Mouse (Mus musculus) embryonic facial prominence, embryonic 15.5 days (tissue): ENCODE results near the gene Rnase10. TPM values are rescaled to one million over a fixed set of nuclear protein-coding genes. Genes with fewer than 3 reads are reported as not detected.
"Not testable (repeated sequence)": the region's sequence is repeated elsewhere in the genome, so short reads cannot be mapped to it uniquely, and the experiment has no call there.

ENCODE experiments used
- ATAC-seq: fragments of 200-750 bp; cut with Nextera tagmentation; 2 replicates; pipeline ENCODE4 v1.8.0; 2017; ENCODE audit warnings: low read depth, moderate TSS enrichment; ENCODE audit not compliant: insufficient number of reproducible peaks, low FRiP score, low TSS enrichment
- H3K27ac ChIP-seq: fragments of 300-500 bp; sonication (generic); replicated peaks from 2 replicates; pipeline ENCODE4 v1.5.1; 2015; ENCODE audit warnings: mild to moderate bottlenecking, inconsistent platforms
- H3K27me3 ChIP-seq: fragments of 300-500 bp; sonication (generic); 2 replicates; pipeline ENCODE4 v1.6.1; 2015; ENCODE audit warnings: inconsistent platforms
- H3K36me3 ChIP-seq: fragments of 300-500 bp; sonication (generic); 2 replicates; pipeline ENCODE4 v1.6.1; 2015; ENCODE audit warnings: mild to moderate bottlenecking, inconsistent platforms
- H3K4me1 ChIP-seq: fragments of 300-500 bp; sonication (generic); 2 replicates; pipeline ENCODE4 v1.6.1; 2015; ENCODE audit warnings: inconsistent platforms
- H3K4me2 ChIP-seq: fragments of 300-500 bp; sonication (generic); replicated peaks from 2 replicates; pipeline ENCODE4 v1.6.1; 2015; ENCODE audit warnings: mild to moderate bottlenecking, inconsistent platforms
- H3K4me3 ChIP-seq: fragments of 300-500 bp; sonication (generic); replicated peaks from 2 replicates; pipeline ENCODE4 v1.5.1; 2015; ENCODE audit warnings: mild to moderate bottlenecking, inconsistent platforms
- H3K9ac ChIP-seq: fragments of 300-500 bp; sonication (generic); 2 replicates; pipeline ENCODE4 v1.6.1; 2015; ENCODE audit warnings: inconsistent platforms
- H3K9me3 ChIP-seq: fragments of 300-500 bp; sonication (generic); replicated peaks from 2 replicates; pipeline ENCODE4 v1.6.1; 2016; ENCODE audit warnings: inconsistent platforms
- WGBS: fragments of 180-500 bp; shearing (Covaris S2); methylation state at CpG from one replicate; pipeline ENCODE4 v1.1.7; 2015; 5-methylcytosine and 5-hydroxymethylcytosine counted together
- polyA plus RNA-seq: library from polyadenylated mRNA; unstranded; fragments of >200 nt; fragmentation: Nextera tagmentation; extraction: Ambion mirVana; gene quantifications from 2 replicates; pipeline ENCODE4 v1.2.1, GENCODE M21; 2015

Rnase10 gene
- polyA plus RNA-seq, 1 experiment from 2014 or later: 0.52 TPM

- H3K36me3 ChIP-seq, H3K4me1 ChIP-seq, ATAC-seq, H3K9ac ChIP-seq, H3K27me3 ChIP-seq, H3K4me2 ChIP-seq, H3K27ac ChIP-seq, H3K4me3 ChIP-seq, H3K9me3 ChIP-seq: not testable (repeated sequence)
- 93% methylated on average over 6 of the region's 6 CpGs for WGBS
Observed at GRCm38 (mm10) chr14:50978451-50978850, 29.1 kb upstream of the Rnase10 start.

GRCm38 (mm10) chr14:50979631-50980030 lies 27.9 kb upstream of the Rnase10 start:
- Histone ChIP-seq H3K4me3 (no peak overlapping the region), H3K27me3 (no peaks in the 10 kb centered on the region), H3K27ac (no peak overlapping the region), H3K4me1 (peaks cover 6% of the 10 kb centered on the region; the same call in 1 of the 2 replicates), H3K9ac (no peak overlapping the region), H3K4me2 (no peak overlapping the region), H3K9me3 (no peaks in the 10 kb centered on the region), H3K36me3 (no peaks in the 10 kb centered on the region)
- ATAC-seq: no peak

- Histone ChIP-seq H3K27ac (no peak overlapping the region), H3K36me3 (no peaks in the 10 kb centered on the region), H3K4me1 (peaks cover 6% of the 10 kb centered on the region; the same call in 1 of the 2 replicates), H3K4me2 (no peak overlapping the region), H3K9me3 (no peaks in the 10 kb centered on the region), H3K27me3 (no peaks in the 10 kb centered on the region), H3K4me3 (no peak overlapping the region), H3K9ac (no peak overlapping the region)
- no peak for ATAC-seq
- WGBS: 22% methylated on average over 2 of the region's 2 CpGs
Observed at GRCm38 (mm10) chr14:50981207-50981606, 26.3 kb upstream of the Rnase10 start.

- Histone ChIP-seq H3K4me1 (0 out of 2 replicates have a peak, but pooled peaks cover under 1% of the 10 kb centered on the region), H3K27ac (no peak overlapping the region), H3K27me3 (no peaks in the 10 kb centered on the region), H3K4me2 (no peak overlapping the region), H3K9ac (no peak overlapping the region), H3K36me3 (no peaks in the 10 kb centered on the region), H3K4me3 (no peak overlapping the region), H3K9me3 (no peaks in the 10 kb centered on the region)
- WGBS: 72% methylated on average over 5 of the region's 5 CpGs
- no peak for ATAC-seq
Observed at GRCm38 (mm10) chr14:50981837-50982236, 25.7 kb upstream of the Rnase10 start.

- no peaks in the 10 kb centered on the region for H3K4me1 ChIP-seq
- no peak overlapping the region for H3K9ac ChIP-seq
- no peak overlapping the region for H3K4me2 ChIP-seq
- H3K4me3 ChIP-seq: no peak overlapping the region
- no peaks in the 10 kb centered on the region for H3K9me3 ChIP-seq
- no peaks in the 10 kb centered on the region for H3K27me3 ChIP-seq
- WGBS: 83% methylated on average over 2 of the region's 2 CpGs
- ATAC-seq: no peak
- H3K36me3 ChIP-seq: no peaks in the 10 kb centered on the region
- H3K27ac ChIP-seq: no peak overlapping the region
Observed at GRCm38 (mm10) chr14:50987668-50988067, 19.9 kb upstream of the Rnase10 start.

- H3K4me2 ChIP-seq: no peak overlapping the region
- no peak overlapping the region for H3K4me3 ChIP-seq
- H3K9ac ChIP-seq: no peak overlapping the region
- WGBS: 87% methylated on average over 3 of the region's 3 CpGs
- H3K36me3 ChIP-seq: no peaks in the 10 kb centered on the region
- H3K4me1 ChIP-seq: no peaks in the 10 kb centered on the region
- no peak for ATAC-seq
- H3K27ac ChIP-seq: no peak overlapping the region
- no peaks in the 10 kb centered on the region for H3K9me3 ChIP-seq
- H3K27me3 ChIP-seq: no peaks in the 10 kb centered on the region
Observed at GRCm38 (mm10) chr14:50991037-50991436, 16.5 kb upstream of the Rnase10 start.

GRCm38 (mm10) chr14:50997088-50997487 lies 10.5 kb upstream of the Rnase10 start:
- Histone ChIP-seq H3K4me1 (no peaks in the 10 kb centered on the region), H3K36me3 (no peaks in the 10 kb centered on the region), H3K4me3 (no peak overlapping the region), H3K9ac (no peak overlapping the region), H3K27me3 (no peaks in the 10 kb centered on the region), H3K9me3 (no peaks in the 10 kb centered on the region), H3K4me2 (no peak overlapping the region), H3K27ac (no peak overlapping the region)
- 73% methylated on average over 3 of the region's 3 CpGs for WGBS
- ATAC-seq: no peak

GRCm38 (mm10) chr14:50997999-50998666 lies 9.4 kb upstream of the Rnase10 start:
- Histone ChIP-seq H3K9ac (no peak overlapping the region), H3K4me2 (no peak overlapping the region), H3K4me3 (no peak overlapping the region), H3K4me1 (no peaks in the 10 kb centered on the region), H3K36me3 (no peaks in the 10 kb centered on the region), H3K9me3 (no peaks in the 10 kb centered on the region), H3K27ac (no peak overlapping the region), H3K27me3 (no peaks in the 10 kb centered on the region)
- no peak for ATAC-seq
- WGBS: 79% methylated on average over 2 of the region's 2 CpGs

GRCm38 (mm10) chr14:51007914-51008713 lies 563 bp downstream of the Rnase10 start:
- Histone ChIP-seq H3K4me3 (no peak overlapping the region), H3K36me3 (no peaks in the 10 kb centered on the region), H3K4me1 (peaks cover 28% of the 10 kb centered on the region), H3K4me2 (no peak overlapping the region; the same call in 1 of the 2 replicates), H3K27me3 (no peaks in the 10 kb centered on the region), H3K9me3 (no peaks in the 10 kb centered on the region), H3K27ac (peak overlapping the region; percentile 96), H3K9ac (no peak overlapping the region)
- 39% methylated on average over 13 of the region's 13 CpGs for WGBS
- ATAC-seq: peak; percentile 82

- peaks cover 28% of the 10 kb centered on the region for H3K4me1 ChIP-seq
- ATAC-seq: no peak
- H3K27ac ChIP-seq: peak overlapping the region; percentile 96
- no peak overlapping the region for H3K9ac ChIP-seq
- H3K9me3 ChIP-seq: no peaks in the 10 kb centered on the region
- H3K4me2 ChIP-seq: no peak overlapping the region; the same call in 1 of the 2 replicates
- no peak overlapping the region for H3K4me3 ChIP-seq
- H3K36me3 ChIP-seq: no peaks in the 10 kb centered on the region
- WGBS: 56% methylated on average over 4 of the region's 4 CpGs
- H3K27me3 ChIP-seq: no peaks in the 10 kb centered on the region
Observed at GRCm38 (mm10) chr14:51008781-51009180, 1.2 kb downstream of the Rnase10 start.

- H3K4me1 ChIP-seq: peaks cover 28% of the 10 kb centered on the region
- no peaks in the 10 kb centered on the region for H3K36me3 ChIP-seq
- peak overlapping the region; percentile 96 for H3K27ac ChIP-seq
- no peak overlapping the region for H3K9ac ChIP-seq
- no peak overlapping the region for H3K4me2 ChIP-seq
- no peak overlapping the region for H3K4me3 ChIP-seq
- no peaks in the 10 kb centered on the region for H3K9me3 ChIP-seq
- H3K27me3 ChIP-seq: no peaks in the 10 kb centered on the region
- 86% methylated on average over 6 of the region's 6 CpGs for WGBS
- ATAC-seq: no peak
Observed at GRCm38 (mm10) chr14:51009572-51009971, 2.0 kb downstream of the Rnase10 start.
